Mouse (Mus musculus): ENCODE measurements at regions not wholly inside any gene's neighbourhood (a gene's known extent, or its start where the extent isn't known, plus 50 kb on each side); places are given as distances from the start of the nearest gene placed in this dataset.

DNA sequence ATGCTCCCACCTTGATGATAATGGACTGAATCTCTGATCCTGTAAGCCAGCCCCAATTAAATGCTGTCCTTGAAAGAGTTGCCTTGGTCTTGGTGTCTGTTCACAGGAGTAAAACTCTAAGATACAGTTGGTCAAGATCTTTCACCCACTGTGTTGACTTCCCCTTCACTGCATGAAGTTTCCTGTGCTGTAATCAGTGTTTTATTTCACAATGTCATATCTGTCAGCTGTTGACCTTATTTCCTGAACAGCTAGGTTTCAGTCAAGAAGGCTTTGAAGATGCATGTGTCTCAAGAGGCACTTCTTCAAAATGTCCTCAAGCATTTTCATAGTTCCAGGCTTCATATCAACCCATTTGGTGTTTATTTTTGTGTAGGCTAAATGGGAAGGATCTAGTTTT is 597.3 kb upstream of the Fam92a start:
- DNase-seq (ENCODE audit: low read depth, low spot score): no peak

DNA sequence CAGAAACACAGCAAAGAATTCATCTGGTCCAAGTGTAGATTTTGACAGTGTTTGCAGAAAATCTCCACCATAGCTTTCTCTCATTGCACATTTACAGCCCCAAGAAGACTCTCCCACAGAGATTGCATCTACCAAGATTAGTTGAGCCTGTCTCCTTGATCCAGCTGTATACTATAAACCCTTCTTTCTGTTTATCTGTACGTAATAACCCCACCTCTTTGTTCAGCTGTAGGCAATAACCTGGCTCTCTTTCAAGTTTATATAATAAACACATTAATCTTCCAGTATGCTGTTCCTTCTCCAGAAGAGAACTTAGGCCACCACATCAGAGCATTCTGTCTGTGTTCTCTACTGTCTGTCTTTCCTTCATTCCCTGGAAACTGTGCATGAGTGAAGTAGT is 594.9 kb upstream of the Fam92a start:
- no peak for DNase-seq (ENCODE audit: low read depth, low spot score)

DNA sequence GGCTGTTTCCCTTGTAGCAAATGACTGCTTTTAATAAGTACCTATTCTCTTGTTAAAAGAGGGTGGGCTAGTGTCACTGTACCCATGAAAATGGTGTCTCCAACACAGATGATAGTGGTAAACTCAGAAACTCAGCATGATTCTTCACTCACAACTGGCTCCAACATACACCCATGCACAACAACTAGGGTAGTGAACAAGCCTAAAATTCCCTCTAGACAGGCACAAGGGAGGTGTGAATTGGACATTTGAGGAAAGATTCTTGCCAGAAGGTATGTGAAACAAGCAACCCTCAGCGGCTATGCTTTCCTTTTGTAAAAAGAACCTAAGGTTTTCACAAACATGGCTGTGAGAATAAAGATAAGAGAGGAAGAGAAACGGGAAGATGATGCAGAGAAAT is 579.0 kb upstream of the Fam92a start:
- DNase-seq (ENCODE audit: low read depth, low spot score): no peak

DNA sequence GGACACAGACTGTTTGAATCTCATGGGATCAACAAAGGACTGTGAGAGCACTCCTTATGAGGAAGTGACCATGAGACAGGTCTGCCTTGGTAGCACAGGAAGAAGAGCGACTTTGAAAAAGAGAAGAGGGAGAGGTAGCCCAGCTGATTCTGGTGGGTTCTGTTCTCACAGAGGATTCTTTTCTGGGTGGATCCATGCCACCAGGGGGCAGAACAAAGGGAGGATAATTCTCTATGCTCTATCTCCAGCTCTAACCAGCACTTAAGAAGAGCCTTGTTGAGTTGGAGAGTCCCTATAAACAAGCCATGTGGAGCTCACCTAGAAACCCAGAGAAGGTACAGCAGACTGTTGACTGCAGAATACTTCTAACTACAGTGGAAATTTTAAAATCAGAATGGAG is 578.1 kb upstream of the Fam92a start:
- DNase-seq (ENCODE audit: low read depth, low spot score): no peak

DNA sequence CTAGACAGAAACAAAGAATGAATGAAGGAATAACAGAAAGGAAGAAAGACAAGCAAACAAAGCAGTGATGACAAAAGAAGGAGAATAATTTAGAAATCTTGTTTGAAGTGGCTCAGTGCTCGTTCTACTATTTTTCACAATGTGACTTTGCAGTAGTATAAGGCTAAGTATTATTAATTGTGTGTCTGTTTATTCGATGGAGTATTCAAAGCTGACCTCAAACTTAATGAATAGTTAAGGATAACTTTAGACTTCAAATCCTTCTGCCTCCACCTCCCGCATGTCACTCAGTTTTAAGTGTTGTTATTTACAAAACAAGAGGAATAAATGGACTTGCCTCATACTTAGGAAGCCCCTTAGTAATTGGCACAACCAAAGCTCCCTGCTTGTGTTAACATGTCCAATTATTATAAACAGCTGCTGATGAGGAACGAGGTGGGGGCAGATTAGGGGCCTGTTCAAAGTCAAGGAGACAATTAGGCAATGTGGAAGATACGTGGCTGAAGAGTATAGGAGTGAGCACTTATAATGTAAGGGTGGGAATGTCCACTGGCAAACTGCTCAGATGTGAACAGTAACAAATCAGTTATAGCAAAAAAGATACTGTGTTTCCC is 572.0 kb upstream of the Fam92a start:
- DNase-seq (ENCODE audit: low read depth, low spot score): no peak

DNA sequence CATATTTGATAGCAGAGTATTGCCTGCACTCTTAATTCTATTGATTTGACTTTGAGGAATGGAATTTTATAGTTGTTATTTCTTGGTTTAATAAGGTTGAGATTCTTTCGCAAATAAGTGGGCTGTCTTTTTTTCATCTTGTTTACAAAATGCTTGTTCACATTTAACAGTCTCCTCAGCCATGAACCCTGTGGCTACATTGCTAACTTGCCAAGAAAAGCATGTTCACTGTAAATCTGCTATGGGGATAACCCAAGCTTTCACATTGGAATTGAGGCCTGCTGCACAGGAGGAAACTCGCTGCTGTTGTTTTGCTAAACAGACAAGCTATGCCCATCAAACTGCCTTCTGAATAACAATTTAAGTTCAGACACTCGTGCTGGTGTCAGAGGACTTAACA is 564.6 kb upstream of the Fam92a start:
- no peak for DNase-seq (ENCODE audit: low read depth, low spot score)

DNA sequence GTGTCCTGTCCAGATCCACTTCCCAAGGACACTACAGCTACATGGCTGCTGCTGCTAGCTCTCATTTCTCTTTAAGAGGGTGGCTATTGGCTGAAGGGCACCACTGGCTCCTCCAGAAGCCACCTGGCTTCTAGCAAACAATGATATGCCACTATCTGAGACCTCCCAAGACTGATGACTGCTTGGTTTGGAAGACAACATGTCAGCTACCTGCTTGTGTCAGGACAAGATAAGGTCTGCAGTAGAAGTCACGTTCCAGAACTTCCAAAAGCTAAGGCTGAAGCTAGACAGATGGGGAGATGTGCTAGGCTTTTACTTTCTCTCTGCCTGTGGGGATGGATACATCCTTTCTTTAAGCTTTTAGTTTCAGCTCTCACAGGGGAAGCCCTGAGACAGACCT is 528.4 kb upstream of the Fam92a start:
- DNase-seq (ENCODE audit: low read depth, low spot score): no peak

DNA sequence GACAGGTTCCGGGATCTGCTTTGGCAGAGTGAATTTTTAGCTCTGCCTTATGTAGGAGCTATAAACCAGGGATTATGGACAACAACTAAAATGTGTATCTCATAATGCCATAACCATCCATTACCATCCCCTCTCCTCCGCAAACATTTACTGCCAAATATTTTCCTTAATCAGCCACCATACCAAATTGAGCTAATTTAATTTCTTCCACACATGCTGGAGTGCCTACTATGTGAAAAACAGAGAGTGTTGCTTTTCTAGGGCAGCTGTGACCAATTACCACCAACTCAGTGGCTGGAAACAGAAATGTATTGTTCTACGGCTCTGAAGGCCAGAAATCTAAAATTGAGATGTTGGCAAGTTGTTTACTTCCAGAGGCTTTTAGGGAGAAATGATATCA is 506.0 kb upstream of the Fam92a start:
- DNase-seq (ENCODE audit: low read depth, low spot score): no peak

DNA sequence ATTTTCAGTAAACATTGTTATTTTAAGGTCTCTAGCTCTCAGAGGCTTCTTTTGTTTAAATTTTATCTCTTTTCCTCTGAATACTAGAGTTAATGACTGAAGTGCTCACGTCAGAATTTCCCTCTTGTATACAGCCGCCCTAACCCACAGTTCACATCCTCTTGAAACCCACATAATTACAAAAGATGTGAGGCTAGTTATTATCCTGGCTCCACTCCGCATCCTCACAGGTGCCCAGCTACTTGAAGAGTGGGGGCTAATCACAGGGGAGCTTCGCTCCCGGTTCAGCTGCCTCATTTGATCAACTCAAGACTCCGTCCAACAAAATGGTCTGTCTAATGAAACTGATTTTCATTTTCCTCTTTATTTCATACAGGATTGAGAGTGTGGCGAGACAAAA is 499.6 kb upstream of the Fam92a start:
- DNase-seq (ENCODE audit: low read depth, low spot score): no peak

DNA sequence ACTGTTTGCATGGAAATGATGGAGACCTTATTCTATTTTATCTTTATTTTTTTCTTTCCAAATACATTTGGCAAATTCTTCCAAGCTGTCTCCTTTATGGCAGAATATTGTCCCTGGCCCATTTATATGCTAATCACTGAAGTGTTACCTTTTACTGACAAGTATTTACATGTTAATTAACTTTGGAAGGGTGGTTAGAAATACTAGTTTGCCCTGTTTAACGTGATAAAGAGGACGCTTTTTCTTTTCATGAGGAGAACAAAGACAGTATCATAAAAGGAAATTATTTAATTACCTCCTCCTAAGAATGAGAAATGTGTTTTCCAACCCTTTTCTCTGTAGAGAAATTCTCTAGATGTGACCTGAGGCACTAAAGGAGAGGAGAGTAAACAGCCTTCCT is 491.4 kb upstream of the Fam92a start:
- no peak for DNase-seq (ENCODE audit: low read depth, low spot score)

DNA sequence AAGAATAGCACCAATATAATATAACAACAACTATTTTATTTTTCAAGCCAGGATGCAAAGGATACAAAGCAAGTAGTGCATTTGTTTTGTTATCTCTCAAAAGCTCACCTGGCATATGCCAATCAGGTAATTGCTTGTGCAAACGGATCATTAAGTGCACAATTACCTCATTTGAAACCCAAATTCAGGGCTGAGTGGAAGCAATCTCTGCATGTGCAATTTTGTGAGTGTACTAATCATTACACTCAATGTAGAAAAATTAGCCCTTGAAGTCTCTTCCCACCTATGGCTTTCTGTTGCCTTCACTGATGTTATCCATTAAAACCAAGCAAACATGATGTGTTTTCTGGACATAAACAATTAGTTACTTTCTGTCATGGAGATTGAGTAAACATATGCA is 490.9 kb upstream of the Fam92a start:
- no peak for DNase-seq (ENCODE audit: low read depth, low spot score)

DNA sequence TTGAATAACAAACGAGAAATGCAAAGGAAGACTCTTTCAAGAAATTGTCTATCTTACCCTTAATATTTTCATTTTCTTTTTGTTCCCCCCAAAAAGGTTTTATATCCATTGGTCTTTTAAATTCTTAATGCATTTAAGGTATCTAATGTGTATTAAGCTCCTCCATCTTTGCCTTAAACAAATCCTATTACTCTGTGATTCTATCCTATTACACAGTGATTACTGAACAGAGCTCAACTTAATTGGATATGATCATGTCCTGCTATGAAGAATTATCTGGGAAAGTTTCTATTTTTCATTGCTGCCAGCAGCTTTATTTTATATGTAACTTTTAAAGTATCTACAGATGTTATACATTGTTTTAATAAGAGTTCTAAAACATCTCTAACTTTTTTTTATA is 487.3 kb upstream of the Fam92a start:
- DNase-seq (ENCODE audit: low read depth, low spot score): no peak

DNA sequence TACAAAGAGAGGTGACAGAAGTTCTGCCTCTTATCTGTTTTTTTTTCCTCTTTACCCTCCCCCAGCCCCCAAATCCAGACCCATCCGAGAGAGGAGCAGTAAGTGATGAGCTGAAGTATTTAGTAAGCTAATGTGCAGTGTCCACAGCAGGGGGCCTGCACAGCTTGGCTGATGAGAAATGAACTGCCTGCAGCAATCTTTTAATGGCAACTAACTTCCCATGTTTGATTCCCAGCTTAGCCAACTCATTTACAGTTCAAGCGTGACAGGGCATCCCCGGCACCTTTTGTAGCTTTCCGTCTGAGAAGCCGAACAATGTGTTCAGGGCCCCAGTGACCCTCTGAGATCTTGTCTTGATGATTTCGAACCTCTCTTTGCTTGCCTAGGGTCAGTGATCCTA is 486.8 kb upstream of the Fam92a start:
- DNase-seq (ENCODE audit: low read depth, low spot score): no peak

DNA sequence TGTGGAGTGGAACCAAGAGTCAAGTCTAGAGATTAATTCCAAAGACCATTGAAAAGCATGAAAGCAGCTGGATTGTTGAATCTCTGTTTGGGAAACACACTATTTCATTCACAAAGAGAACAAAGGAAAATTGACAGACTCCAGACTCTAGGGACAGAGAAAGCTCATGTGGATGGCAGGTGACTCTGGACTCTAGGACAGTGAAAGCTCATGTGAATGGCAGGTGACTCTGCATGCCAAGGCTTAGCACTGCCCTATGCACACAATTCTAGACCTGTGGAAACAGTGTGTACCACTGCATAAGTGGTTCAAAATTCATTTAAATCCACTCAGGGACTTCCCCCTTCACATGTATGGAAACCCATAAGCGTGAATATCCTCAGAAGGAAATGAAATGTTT is 486.0 kb upstream of the Fam92a start:
- no peak for DNase-seq (ENCODE audit: low read depth, low spot score)

DNA sequence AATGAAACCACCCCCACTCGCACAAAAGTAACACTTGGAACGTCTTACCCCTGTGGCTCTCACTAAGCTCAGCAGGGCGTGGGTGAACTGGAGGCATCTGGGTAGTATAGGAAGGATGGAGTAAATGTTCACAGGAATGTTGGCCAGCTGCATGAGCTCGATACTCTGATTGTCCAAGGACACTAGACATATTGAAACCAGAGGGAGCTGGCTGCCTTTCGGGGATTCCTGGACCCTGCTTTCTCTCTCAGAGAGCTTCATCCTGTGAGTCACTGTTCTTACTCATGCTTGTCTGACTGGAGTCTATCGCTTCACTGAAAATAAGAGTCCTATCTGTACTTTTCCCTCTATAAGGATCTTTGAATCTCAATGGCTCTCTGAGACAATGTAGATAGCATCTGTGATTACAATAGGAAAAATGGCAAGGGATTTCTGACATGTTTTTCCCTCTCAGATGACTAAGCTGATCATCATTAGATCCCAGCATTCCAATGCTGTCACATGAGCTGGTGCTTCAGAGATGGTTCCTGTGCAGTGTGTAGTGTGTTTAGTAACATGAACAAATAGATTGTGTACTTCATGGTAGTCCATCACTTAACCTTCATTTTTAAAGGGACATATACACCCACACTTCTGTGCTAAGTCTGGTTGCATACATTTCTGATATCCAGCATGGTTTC is 485.2 kb upstream of the Fam92a start:
- DNase-seq (ENCODE audit: low read depth, low spot score): no peak

DNA sequence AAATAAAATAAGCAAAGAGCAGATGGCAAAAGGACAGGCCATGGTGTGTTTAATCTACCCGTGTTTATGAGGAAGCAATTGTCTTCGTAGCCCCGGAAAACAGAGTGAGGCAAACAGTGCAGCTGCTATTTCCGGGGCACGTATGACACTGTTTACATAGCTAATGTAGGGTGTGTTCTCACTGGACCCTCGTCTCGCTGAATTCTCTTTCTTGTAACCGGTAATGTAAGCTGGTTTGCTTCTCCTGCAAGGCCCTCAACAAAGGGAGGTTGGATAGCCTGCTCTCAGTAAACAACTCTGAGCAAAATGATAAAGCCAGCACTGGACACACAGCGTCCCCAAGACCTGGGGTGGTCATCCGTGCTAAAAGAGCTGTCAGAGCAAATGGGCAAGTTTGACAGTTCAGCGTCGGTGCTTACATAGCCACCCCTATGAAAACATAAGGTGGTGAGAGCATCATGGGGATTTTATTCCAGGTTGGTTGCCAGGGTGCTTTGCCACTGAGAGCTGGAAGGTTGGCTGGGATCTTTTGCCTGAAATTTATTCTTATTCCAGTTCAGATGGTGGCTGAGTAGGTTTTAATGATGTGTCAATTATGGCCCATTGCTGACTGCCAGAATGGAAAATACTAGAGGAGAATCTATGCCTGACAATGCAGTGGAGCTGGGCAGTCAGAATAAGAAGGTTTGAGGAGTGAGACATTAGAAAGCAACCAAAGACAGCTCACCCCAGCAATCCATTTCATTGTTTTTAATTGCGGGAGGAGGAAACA is 483.8 kb upstream of the Fam92a start:
- DNase-seq (ENCODE audit: low read depth, low spot score): no peak

DNA sequence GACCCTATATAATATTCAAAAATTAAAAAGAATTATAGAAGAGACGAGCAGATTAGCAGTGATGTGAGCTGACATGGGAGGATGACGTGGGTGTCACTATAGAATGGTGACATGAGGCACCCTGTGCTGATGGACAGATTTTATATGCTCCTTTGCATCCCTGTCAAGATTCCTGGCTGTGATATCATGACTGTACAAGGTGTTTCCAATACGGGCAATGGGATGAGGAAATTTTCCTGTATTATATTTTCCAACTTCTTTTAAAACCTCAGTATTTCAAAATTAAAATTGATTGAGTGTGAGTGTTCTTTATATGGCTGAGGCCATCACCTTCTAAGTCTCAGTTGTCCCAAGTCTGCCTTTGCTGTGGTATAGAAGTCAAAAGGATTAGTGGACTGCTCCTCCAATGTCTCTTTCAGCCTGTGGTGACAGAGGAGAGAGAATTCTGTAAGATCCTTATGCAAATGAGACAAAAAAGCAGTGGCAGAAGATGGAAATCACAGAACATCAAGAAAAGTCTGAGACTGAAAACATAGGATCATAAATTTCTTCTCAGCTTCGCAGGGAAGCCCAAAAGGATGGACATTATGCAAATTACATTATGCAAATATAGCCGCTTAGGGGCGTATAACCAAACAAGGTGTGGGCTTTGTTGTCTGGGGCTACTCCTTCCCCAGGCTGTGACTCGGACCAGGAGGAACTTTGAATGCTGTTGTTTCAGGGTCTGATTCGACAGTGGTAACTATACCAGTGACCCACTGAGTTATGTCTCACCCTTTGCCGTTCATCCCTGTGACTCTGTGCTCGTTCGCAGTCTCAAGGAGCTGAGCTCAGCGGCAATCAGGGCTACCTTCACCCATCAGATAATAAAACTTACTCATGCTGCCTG is 483.0 kb upstream of the Fam92a start:
- DNase-seq (ENCODE audit: low read depth, low spot score): no peak

DNA sequence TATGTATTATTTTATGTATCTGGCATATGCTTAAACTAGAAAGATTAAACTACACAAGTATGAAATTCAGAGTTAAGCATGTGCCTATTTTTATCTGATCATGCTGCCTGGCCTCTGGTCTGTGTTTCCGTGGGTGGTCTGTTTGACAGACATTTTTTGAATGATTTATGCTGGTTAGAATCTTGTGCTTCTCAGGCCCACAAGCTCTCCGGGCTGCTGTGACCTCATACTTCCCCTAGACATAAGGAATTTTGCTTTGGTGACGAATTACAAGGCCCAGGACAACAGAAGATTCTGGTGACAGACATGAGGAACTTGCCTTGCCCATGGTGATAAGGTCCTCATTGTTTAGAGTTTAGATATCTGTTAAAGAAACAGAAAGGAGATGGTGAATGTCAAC is 475.9 kb upstream of the Fam92a start:
- DNase-seq (ENCODE audit: low read depth, low spot score): no peak

DNA sequence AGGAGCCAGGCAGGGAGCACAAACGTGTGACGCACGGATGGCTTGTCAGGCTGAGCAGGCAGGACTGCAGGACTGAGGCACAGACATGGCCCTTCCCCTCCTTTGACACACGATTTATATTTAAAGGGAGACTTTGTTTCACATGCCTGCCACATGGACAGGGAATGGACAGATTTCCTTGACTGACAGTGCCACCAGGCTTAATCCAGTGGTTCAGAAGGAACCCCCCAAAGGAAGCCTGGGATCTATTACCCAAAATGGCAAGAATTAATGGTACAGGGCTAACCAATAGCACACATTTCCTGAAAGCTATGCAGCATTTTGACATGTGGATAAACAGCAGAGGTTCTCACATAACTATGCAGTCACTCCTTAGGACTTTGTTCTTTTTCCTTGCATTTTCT is 470.7 kb upstream of the Fam92a start:
- no peak for DNase-seq (ENCODE audit: low read depth, low spot score)

DNA sequence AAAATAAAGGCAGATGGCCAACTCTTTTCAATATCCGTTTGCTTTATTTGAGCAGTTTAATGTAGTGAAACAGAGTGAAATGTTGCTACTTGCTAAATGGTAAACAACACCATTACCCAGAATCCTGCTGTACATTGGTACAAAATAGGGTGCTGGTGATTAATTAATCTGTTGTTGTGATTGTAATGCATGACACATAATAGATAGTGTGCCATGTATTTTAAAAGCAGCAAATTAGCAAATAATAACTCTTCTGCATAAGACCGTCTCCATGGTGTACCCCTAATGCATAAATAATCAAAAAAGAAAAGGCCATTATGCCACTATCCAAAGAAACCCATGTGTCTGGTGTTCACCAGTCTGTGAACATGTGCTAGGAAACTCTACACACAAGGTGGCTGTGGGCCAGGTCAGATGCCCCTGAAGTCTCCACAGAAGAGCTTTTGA is 457.6 kb upstream of the Fam92a start:
- no peak for DNase-seq (ENCODE audit: low read depth, low spot score)

DNA sequence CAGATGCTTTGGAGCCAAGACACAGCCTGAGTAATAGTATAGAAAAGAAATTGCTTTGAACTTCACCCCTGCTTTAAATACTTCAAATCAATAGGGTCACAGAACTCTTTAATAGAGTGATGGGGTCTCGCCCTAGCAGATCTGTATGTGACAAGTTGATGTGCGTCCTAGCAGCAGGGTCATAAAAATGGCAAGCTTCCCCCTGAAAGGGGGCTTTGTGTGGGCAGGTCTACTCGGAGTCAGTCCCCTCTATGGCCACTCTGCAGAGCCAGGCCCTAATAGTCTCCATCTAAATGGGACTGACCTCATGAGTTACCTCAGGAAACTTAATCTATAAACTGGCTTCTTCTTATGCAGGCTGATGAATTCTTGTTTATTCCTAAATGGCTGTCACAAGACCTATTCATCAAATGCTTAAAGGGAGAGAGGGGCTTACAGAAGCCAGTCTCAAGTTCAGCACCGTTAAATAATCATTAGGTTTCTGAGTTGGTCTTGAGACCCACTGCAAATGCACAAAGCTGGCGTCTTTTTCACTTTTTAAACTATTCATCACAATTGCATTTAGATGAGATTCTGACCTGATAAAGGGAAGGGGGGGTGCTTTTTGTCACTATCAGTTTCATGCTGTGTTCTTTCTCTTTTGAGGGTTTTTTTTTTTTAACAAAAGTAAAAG is 457.0 kb upstream of the Fam92a start:
- DNase-seq (ENCODE audit: low read depth, low spot score): no peak
